In the genomic region with DNA sequence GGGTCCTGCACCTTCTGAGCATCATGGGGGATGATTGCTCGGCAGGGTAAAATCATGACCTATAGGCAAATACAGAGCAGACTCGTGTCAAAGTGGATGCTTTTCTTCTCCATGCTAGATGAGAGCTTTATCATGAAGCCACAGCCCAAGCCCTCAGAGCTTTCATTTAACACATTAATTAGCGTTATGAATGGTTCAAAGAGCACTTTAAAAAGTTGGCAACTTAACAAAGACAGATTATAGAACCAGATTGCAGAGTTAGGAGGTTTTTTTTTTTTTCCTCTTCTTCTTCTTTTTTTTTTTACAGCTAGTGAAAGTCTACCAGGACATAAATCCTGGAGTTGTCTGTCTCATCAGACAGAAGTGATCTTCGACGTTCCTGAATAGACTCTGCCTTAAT, we compare ENCODE assay signal across 23 mouse cellular contexts. TPM values are rescaled to one million over a fixed set of nuclear protein-coding genes. Genes with fewer than 3 reads are reported as not detected.
DNase-seq lines count a peak whose midpoint lies in the region; ATAC-seq and TF ChIP-seq lines count a peak whose summit lies in the region.
"Had no signal": no experiment of that assay in that cellular context is flagged by ENCODE, and none has a peak within 500 bp of the region (broad histone marks: within the 10 kb centered on the region; RNA-seq: fewer than 3 reads in every experiment).

No protein-coding gene starts in this region.

- DNase-seq in midbrain, embryonic 11.5 days (ENCODE audit: low spot score, missing footprints) = peak; percentile 59
- no peak for DNase-seq in midbrain, embryonic 14.5 days
- DNase-seq in midbrain, postnatal 0 days (ENCODE audit: low spot score) = peak; percentile 25
- peak; percentile 83 for DNase-seq in MEL (ENCODE audit: low read depth, low spot score)
- peak; percentile 39 for DNase-seq in brain, embryonic 14.5 days (ENCODE audit: low read depth)
- no peak for DNase-seq in neural tube, embryonic 10.5 days (ENCODE audit: extremely low spot score, low spot score)
- DNase-seq in testis, postnatal 10 days (ENCODE audit: low spot score) = no peak
- DNase-seq: adrenal gland, adult 2 months; adrenal gland, adult 8-10 months; adrenal gland, postnatal 10 days; adrenal gland, postnatal 14 days; adrenal gland, postnatal 25 days; adrenal gland, postnatal 36 days; B cell, adult 2 months; cerebellum, adult 11 months; cerebellum, adult 11-12 months; cerebellum, adult 18-20 months; cerebellum, adult 2 months had no signal

- TF ChIP-seq EP300 in MEL (IDR thresholded peaks at IDR 0.05; ENCODE audit: low read depth in 1 of 2, low read length in 2 of 2) = peak; percentile 55 to 62

- H3K4me3 ChIP-seq in midbrain, embryonic 11.5 days (ENCODE audit: low read depth, low read length) = no peak overlapping the region
- no peak overlapping the region for H3K4me3 ChIP-seq in midbrain, embryonic 14.5 days (replicated peaks; ENCODE audit: low read depth, low read length)
- no peak overlapping the region for H3K4me3 ChIP-seq in midbrain, postnatal 0 days (ENCODE audit: low read depth, low read length)
- H3K4me3 ChIP-seq in midbrain, embryonic 16.5 days (ENCODE audit: low read depth, low read length) = no peak overlapping the region
- no peak overlapping the region for H3K4me3 ChIP-seq in MEL (ENCODE audit: control insufficient read depth in 1 of 2, insufficient read depth in 1 of 2, low read depth in 2 of 2, low read length in 2 of 2)

- no peaks in the 10 kb centered on the region for H3K79me2 ChIP-seq in MEL (ENCODE audit: control insufficient read depth, insufficient read depth, low read length, poor library complexity)

- no peaks in the 10 kb centered on the region; the same call in 1 of the 2 replicates for H3K4me1 ChIP-seq in midbrain, embryonic 11.5 days (ENCODE audit: control insufficient read depth, insufficient read depth, low read length)
- no peaks in the 10 kb centered on the region for H3K4me1 ChIP-seq in midbrain, embryonic 14.5 days (ENCODE audit: control insufficient read depth, insufficient read depth, low read length)
- no peaks in the 10 kb centered on the region for H3K4me1 ChIP-seq in midbrain, postnatal 0 days (ENCODE audit: insufficient read depth, low read length)
- H3K4me1 ChIP-seq in midbrain, embryonic 16.5 days (ENCODE audit: control insufficient read depth, insufficient read depth, low read length) = no peaks in the 10 kb centered on the region
- peaks cover 4 to 14% of the 10 kb centered on the region in 2 experiments; a peak in 3 of 4 replicates for H3K4me1 ChIP-seq in MEL (ENCODE audit: control insufficient read depth in 1 of 2, insufficient read depth in 2 of 2, low read length in 2 of 2)

- no peak overlapping the region for H3K9ac ChIP-seq in midbrain, embryonic 11.5 days (ENCODE audit: low read length)
- no peak overlapping the region for H3K9ac ChIP-seq in midbrain, embryonic 14.5 days (replicated peaks; ENCODE audit: low read length)
- H3K9ac ChIP-seq in midbrain, postnatal 0 days (replicated peaks; ENCODE audit: low read length, poor library complexity, severe bottlenecking) = no peak overlapping the region
- H3K9ac ChIP-seq in midbrain, embryonic 16.5 days (ENCODE audit: low read depth, low read length) = no peak overlapping the region
- no peak overlapping the region for H3K9ac ChIP-seq in MEL (ENCODE audit: control insufficient read depth, low read depth, low read length, poor library complexity, severe bottlenecking)

- no peak overlapping the region for H3K4me2 ChIP-seq in midbrain, embryonic 11.5 days
- H3K4me2 ChIP-seq in midbrain, embryonic 14.5 days (ENCODE audit: low read length) = no peak overlapping the region
- H3K4me2 ChIP-seq in midbrain, postnatal 0 days (ENCODE audit: low read depth, low read length, poor library complexity, severe bottlenecking) = no peak overlapping the region
- H3K4me2 ChIP-seq in midbrain, embryonic 16.5 days (ENCODE audit: low read length) = no peak overlapping the region

- no peaks in the 10 kb centered on the region for H3K36me3 ChIP-seq in midbrain, embryonic 11.5 days (ENCODE audit: control insufficient read depth, insufficient read depth, low read length)
- no peaks in the 10 kb centered on the region for H3K36me3 ChIP-seq in midbrain, embryonic 14.5 days (ENCODE audit: control insufficient read depth, insufficient read depth, low read length)
- no peaks in the 10 kb centered on the region for H3K36me3 ChIP-seq in midbrain, postnatal 0 days (ENCODE audit: insufficient read depth, low read length)
- H3K36me3 ChIP-seq in midbrain, embryonic 16.5 days (ENCODE audit: control insufficient read depth, insufficient read depth, low read length) = no peaks in the 10 kb centered on the region
- peaks cover 0 to 9% of the 10 kb centered on the region in 2 experiments; a peak in 2 of 4 replicates for H3K36me3 ChIP-seq in MEL (ENCODE audit: control insufficient read depth in 1 of 2, insufficient read depth in 2 of 2, low read length in 2 of 2)

- no peak for TF ChIP-seq RAD21 in MEL (IDR thresholded peaks at IDR 0.05; ENCODE audit: low read depth, low read length)

- 60% methylated on average over 5 of the region's 5 CpGs for WGBS in midbrain, embryonic 11.5 days
- 57% methylated on average over 5 of the region's 5 CpGs for WGBS in midbrain, embryonic 14.5 days
- 54% methylated on average over 5 of the region's 5 CpGs for WGBS in midbrain, postnatal 0 days
- WGBS in midbrain, embryonic 16.5 days = 52% methylated on average over 5 of the region's 5 CpGs

- no peak for TF ChIP-seq POLR2A in MEL (IDR thresholded peaks at IDR 0.05; ENCODE audit: control insufficient read depth in 1 of 2, insufficient read depth in 1 of 2, low read depth in 1 of 2, low read length in 2 of 2, poor library complexity in 1 of 2)
- no peak for TF ChIP-seq POLR2A in brain, embryonic 14.5 days (IDR thresholded peaks at IDR 0.05; ENCODE audit: borderline replicate concordance, extremely low read depth, insufficient read depth, insufficient read length, poor library complexity, severe bottlenecking)

- no peak overlapping the region for H3K27ac ChIP-seq in midbrain, embryonic 11.5 days (ENCODE audit: low read depth, low read length)
- H3K27ac ChIP-seq in midbrain, embryonic 14.5 days (replicated peaks; ENCODE audit: low read depth, low read length) = no peak overlapping the region
- no peak overlapping the region for H3K27ac ChIP-seq in midbrain, postnatal 0 days (ENCODE audit: low read depth, low read length)
- H3K27ac ChIP-seq in midbrain, embryonic 16.5 days (ENCODE audit: low read length) = no peak overlapping the region
- H3K27ac ChIP-seq in MEL (ENCODE audit: control insufficient read depth, low read depth, low read length) = peak overlapping the region; percentile 35

- H3K27me3 ChIP-seq in midbrain, embryonic 11.5 days (ENCODE audit: control insufficient read depth, insufficient read depth, low read length) = no peaks in the 10 kb centered on the region
- no peaks in the 10 kb centered on the region for H3K27me3 ChIP-seq in midbrain, embryonic 14.5 days (ENCODE audit: control insufficient read depth, insufficient read depth, low read length)
- no peaks in the 10 kb centered on the region for H3K27me3 ChIP-seq in midbrain, postnatal 0 days (ENCODE audit: insufficient read depth, low read length)
- H3K27me3 ChIP-seq in midbrain, embryonic 16.5 days (ENCODE audit: control insufficient read depth, insufficient read depth, low read depth, low read length) = no peaks in the 10 kb centered on the region
- no peaks in the 10 kb centered on the region for H3K27me3 ChIP-seq in MEL (ENCODE audit: control insufficient read depth in 1 of 2, insufficient read depth in 2 of 2, low read length in 2 of 2)
- H3K27me3 ChIP-seq: Patski had no signal

- ATAC-seq in midbrain, embryonic 11.5 days (ENCODE audit: low FRiP score) = no peak
- ATAC-seq in midbrain, embryonic 14.5 days (ENCODE audit: low FRiP score, low TSS enrichment) = no peak
- no peak for ATAC-seq in midbrain, postnatal 0 days (ENCODE audit: low FRiP score)
- ATAC-seq in midbrain, embryonic 16.5 days = no peak
- ATAC-seq: activated CD4-positive, CD25-positive, alpha-beta regulatory T cell, adult 4 months; CD4-positive, CD25-positive, alpha-beta regulatory T cell, adult 4 months; Patski had no signal

- TF ChIP-seq CTCF in midbrain, postnatal 0 days (IDR thresholded peaks at IDR 0.05) = no peak
- no peak for TF ChIP-seq CTCF in MEL (IDR thresholded peaks at IDR 0.05 in 2 of 3, conservative IDR thresholded peaks at IDR 0.05 in 1 of 3; ENCODE audit: control insufficient read depth in 1 of 3, insufficient read depth in 1 of 3, low read depth in 2 of 3, low read length in 3 of 3, poor library complexity in 1 of 3, severe bottlenecking in 1 of 3)
- TF ChIP-seq CTCF in brain, embryonic 14.5 days (IDR thresholded peaks at IDR 0.05; ENCODE audit: borderline replicate concordance, extremely low read depth, insufficient read depth, insufficient read length) = no peak

- H3K9me3 ChIP-seq in midbrain, embryonic 11.5 days (ENCODE audit: control insufficient read depth, low read length) = no peaks in the 10 kb centered on the region
- no peaks in the 10 kb centered on the region for H3K9me3 ChIP-seq in midbrain, embryonic 14.5 days (ENCODE audit: control insufficient read depth, low read length)
- H3K9me3 ChIP-seq in midbrain, postnatal 0 days (ENCODE audit: low read length) = no peaks in the 10 kb centered on the region
- H3K9me3 ChIP-seq in midbrain, embryonic 16.5 days (replicated peaks; ENCODE audit: control insufficient read depth, low read length, poor library complexity, severe bottlenecking) = no peaks in the 10 kb centered on the region
- H3K9me3 ChIP-seq in MEL (replicated peaks; ENCODE audit: insufficient read depth, low read length) = no peaks in the 10 kb centered on the region
- H3K9me3 ChIP-seq: G1E had no signal

RNA-seq across cellular contexts. Expression of a gene that starts 15.4 kb away (rescaled TPM):
- 0.22 and 0.44 TPM in 2 replicates for polyA plus RNA-seq in midbrain, embryonic 11.5 days (2014; fragmentation: Nextera tagmentation; extraction: Ambion mirVana)
- 0.20 TPM in 1 of 2 replicates, not detected in the other for polyA plus RNA-seq in midbrain, embryonic 14.5 days (2014; fragmentation: Nextera tagmentation; extraction: Ambion mirVana)
- total RNA-seq in midbrain, postnatal 0 days (2014; rRNA removed) = not detected in 2 replicates
- polyA plus RNA-seq in midbrain, postnatal 0 days (2015; fragmentation: Nextera tagmentation; extraction: Ambion mirVana) = not detected in 2 replicates
- 0.08 and 0.17 TPM in 2 replicates for polyA plus RNA-seq in midbrain, embryonic 16.5 days (2015; fragmentation: Nextera tagmentation; extraction: Ambion mirVana)
- 5.4 and 9.5 TPM in 2 replicates for total RNA-seq in MEL (2012; rRNA removed)
- 1 to 10 TPM in 1 of 2 experiments, not detected in 1; 7.0 TPM for polyA plus RNA-seq in MEL (2012; ENCODE audit: insufficient read depth in 1 of 2, insufficient read length in 2 of 2, low read depth in 1 of 2, low replicate concordance in 2 of 2, missing spikeins in 1 of 2)
- 0.23 and 0.49 TPM in 2 replicates for polyA plus RNA-seq in brain, embryonic 14.5 days (2012; rRNA removed)
- polyA plus RNA-seq: activated CD4-positive, CD25-positive, alpha-beta regulatory T cell, adult 4 months; CD4-positive, CD25-positive, alpha-beta regulatory T cell, adult 4 months had no signal

RNA-seq across cellular contexts. Expression of a gene that starts 38.6 kb away (rescaled TPM):
- 16.1 and 17.4 TPM in 2 replicates for polyA plus RNA-seq in midbrain, embryonic 11.5 days (2014; fragmentation: Nextera tagmentation; extraction: Ambion mirVana)
- polyA plus RNA-seq in midbrain, embryonic 14.5 days (2014; fragmentation: Nextera tagmentation; extraction: Ambion mirVana) = 80.8 and 109 TPM in 2 replicates
- total RNA-seq in midbrain, postnatal 0 days (2014; rRNA removed) = 44.4 and 57.7 TPM in 2 replicates
- 220 and 237 TPM in 2 replicates for polyA plus RNA-seq in midbrain, postnatal 0 days (2015; fragmentation: Nextera tagmentation; extraction: Ambion mirVana)
- 115 and 148 TPM in 2 replicates for polyA plus RNA-seq in midbrain, embryonic 16.5 days (2015; fragmentation: Nextera tagmentation; extraction: Ambion mirVana)
- 2.0 and 2.3 TPM in 2 replicates for total RNA-seq in MEL (2012; rRNA removed)
- 10 to 100 TPM in 1 of 2 experiments, not detected in 1; 21.0 TPM for polyA plus RNA-seq in MEL (2012; ENCODE audit: insufficient read depth in 1 of 2, insufficient read length in 2 of 2, low read depth in 1 of 2, low replicate concordance in 2 of 2, missing spikeins in 1 of 2)
- polyA plus RNA-seq in brain, embryonic 14.5 days (2012; rRNA removed) = 23.9 and 28.9 TPM in 2 replicates

Comparison
In these comparisons a context has a peak if more than half of its experiments do, and no peak if none do; other contexts are left out.
1. DNase-seq: peak in midbrain, embryonic 11.5 days (single experiment), midbrain, postnatal 0 days (single experiment), MEL (single experiment) and brain, embryonic 14.5 days (single experiment); none in midbrain, embryonic 14.5 days (single experiment), neural tube, embryonic 10.5 days (single experiment) and testis, postnatal 10 days (single experiment).